13 mouse cellular contexts compared by ENCODE assay signal in the genomic region with DNA sequence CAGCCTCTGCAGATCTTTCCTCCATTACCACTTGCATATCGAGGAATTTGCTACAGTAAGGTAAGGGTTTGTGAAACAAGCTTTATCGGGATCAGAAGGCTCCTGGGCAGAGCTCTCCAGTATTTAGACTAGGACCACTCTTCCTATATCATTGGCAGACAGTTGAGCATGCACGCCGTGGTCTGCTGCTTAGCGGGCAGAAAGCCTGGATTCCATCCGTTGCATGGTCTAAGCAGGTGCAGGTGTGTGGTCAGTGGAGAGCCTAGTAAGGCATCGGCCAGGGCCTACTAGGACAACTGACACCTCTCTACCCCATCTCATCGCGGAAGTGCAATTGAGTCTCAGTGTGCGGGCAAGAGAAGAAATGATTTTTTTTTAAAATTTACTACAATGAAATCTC. TPM values are rescaled to one million over a fixed set of nuclear protein-coding genes. Genes with fewer than 3 reads are reported as not detected.
DNase-seq lines count a peak whose midpoint lies in the region; ATAC-seq lines count a peak whose summit lies in the region.
"Had no signal": no experiment of that assay in that cellular context is flagged by ENCODE, and none has a peak within 500 bp of the region (broad histone marks: within the 10 kb centered on the region; RNA-seq: fewer than 3 reads in every experiment).

No protein-coding gene starts in this region.

- peak overlapping the region; percentile 34; the same call in 1 of the 2 replicates for H3K4me3 ChIP-seq in kidney, embryonic 16.5 days (ENCODE audit: low read length)
- H3K4me3 ChIP-seq in forebrain, embryonic 10.5 days: peak overlapping the region; percentile 32
- H3K4me3 ChIP-seq in hindbrain, embryonic 16.5 days (ENCODE audit: low read length): peak overlapping the region; percentile 15
- H3K4me3 ChIP-seq in neural tube, embryonic 14.5 days (ENCODE audit: low read depth, low read length): no peak overlapping the region

- H3K4me2 ChIP-seq in kidney, embryonic 16.5 days (replicated peaks; ENCODE audit: low read depth, low read length): peak overlapping the region; percentile 44
- H3K4me2 ChIP-seq in hindbrain, embryonic 16.5 days (ENCODE audit: low read length): peak overlapping the region; percentile 49
- peak overlapping the region; percentile 41; the same call in 1 of the 2 replicates for H3K4me2 ChIP-seq in neural tube, embryonic 14.5 days (ENCODE audit: low read depth, low read length)

- no peaks in the 10 kb centered on the region for H3K9me3 ChIP-seq in kidney, embryonic 16.5 days (ENCODE audit: low read length)
- H3K9me3 ChIP-seq in forebrain, embryonic 10.5 days: no peaks in the 10 kb centered on the region
- H3K9me3 ChIP-seq in hindbrain, embryonic 16.5 days (ENCODE audit: control insufficient read depth, low read length): no peaks in the 10 kb centered on the region
- no peaks in the 10 kb centered on the region for H3K9me3 ChIP-seq in neural tube, embryonic 14.5 days (ENCODE audit: control insufficient read depth, low read length)

- WGBS in kidney, embryonic 16.5 days: 13% methylated on average over 10 of the region's 10 CpGs
- WGBS in forebrain, embryonic 10.5 days: 10% methylated on average over 10 of the region's 10 CpGs
- 11% methylated on average over 10 of the region's 10 CpGs for WGBS in hindbrain, embryonic 16.5 days
- 6% methylated on average over 10 of the region's 10 CpGs for WGBS in neural tube, embryonic 14.5 days

- no peak overlapping the region for H3K9ac ChIP-seq in kidney, embryonic 16.5 days (replicated peaks; ENCODE audit: low read length)
- H3K9ac ChIP-seq in hindbrain, embryonic 16.5 days (ENCODE audit: low read depth, low read length): peak overlapping the region; percentile 28
- peak overlapping the region; percentile 35; the same call in 1 of the 2 replicates for H3K9ac ChIP-seq in neural tube, embryonic 14.5 days (replicated peaks; ENCODE audit: low read depth, low read length)

- no peak for DNase-seq in kidney, adult 11 months
- DNase-seq in forebrain, embryonic 10.5 days (ENCODE audit: extremely low spot score, low spot score): no peak
- DNase-seq in cerebellum, postnatal 4 days (ENCODE audit: low spot score in 2 of 2): no peak
- no peak for DNase-seq in Muller cell, postnatal 12 days (ENCODE audit: inconsistent ontology term)
- DNase-seq in cerebellum, adult 11 months: no peak
- DNase-seq: adrenal gland, postnatal 10 days; cerebellum, adult 9-10 months; heart, postnatal 4 days; lung, adult 2 months had no signal

- H3K4me1 ChIP-seq in kidney, embryonic 16.5 days (ENCODE audit: insufficient read depth, low read length): peaks cover 17% of the 10 kb centered on the region
- peaks cover 22% of the 10 kb centered on the region for H3K4me1 ChIP-seq in forebrain, embryonic 10.5 days
- H3K4me1 ChIP-seq in hindbrain, embryonic 16.5 days (ENCODE audit: control insufficient read depth, insufficient read depth, low read depth, low read length): peaks cover 11% of the 10 kb centered on the region
- H3K4me1 ChIP-seq in neural tube, embryonic 14.5 days (ENCODE audit: control insufficient read depth, insufficient read depth, low read length): 0 out of 2 replicates have a peak, but pooled peaks cover 5% of the 10 kb centered on the region

- 0 out of 2 replicates have a peak, but pooled peaks cover 11% of the 10 kb centered on the region for H3K27me3 ChIP-seq in kidney, embryonic 16.5 days (ENCODE audit: insufficient read depth, low read length)
- H3K27me3 ChIP-seq in forebrain, embryonic 10.5 days (ENCODE audit: poor library complexity, severe bottlenecking): peaks cover 100% of the 10 kb centered on the region
- no peaks in the 10 kb centered on the region for H3K27me3 ChIP-seq in hindbrain, embryonic 16.5 days (replicated peaks; ENCODE audit: control insufficient read depth, insufficient read depth, low read length)
- H3K27me3 ChIP-seq in neural tube, embryonic 14.5 days (ENCODE audit: control insufficient read depth, insufficient read depth, low read length): no peaks in the 10 kb centered on the region

- no peak overlapping the region for H3K27ac ChIP-seq in kidney, embryonic 16.5 days (ENCODE audit: low read length)
- H3K27ac ChIP-seq in forebrain, embryonic 10.5 days: no peak overlapping the region
- H3K27ac ChIP-seq in hindbrain, embryonic 16.5 days (ENCODE audit: low read depth, low read length): no peak overlapping the region
- peak overlapping the region; percentile 85 for H3K27ac ChIP-seq in neural tube, embryonic 14.5 days (ENCODE audit: low read depth, low read length)

- peak; percentile 52; the same call in 1 of the 2 replicates for ATAC-seq in kidney, embryonic 16.5 days (ENCODE audit: low FRiP score, low TSS enrichment)
- peak; percentile 73 for ATAC-seq in hindbrain, embryonic 16.5 days
- peak; percentile 66 for ATAC-seq in neural tube, embryonic 14.5 days (ENCODE audit: low read depth)

- no peaks in the 10 kb centered on the region for H3K36me3 ChIP-seq in kidney, embryonic 16.5 days (ENCODE audit: insufficient read depth, low read length)
- H3K36me3 ChIP-seq in forebrain, embryonic 10.5 days (replicated peaks): no peaks in the 10 kb centered on the region
- H3K36me3 ChIP-seq in hindbrain, embryonic 16.5 days (ENCODE audit: control insufficient read depth, insufficient read depth, low read length): no peaks in the 10 kb centered on the region
- H3K36me3 ChIP-seq in neural tube, embryonic 14.5 days (ENCODE audit: control insufficient read depth, insufficient read depth, low read length): no peaks in the 10 kb centered on the region

RNA-seq across cellular contexts. Expression of a gene that starts 41.2 kb away (rescaled TPM):
- polyA plus RNA-seq in kidney, embryonic 16.5 days (2015; fragmentation: Nextera tagmentation; extraction: Ambion mirVana): 0.06 TPM in 1 of 2 replicates, not detected in the other
- 0.10 TPM in 2 replicates for polyA plus RNA-seq in forebrain, embryonic 10.5 days (2016; fragmentation: Nextera tagmentation; extraction: Ambion mirVana)
- 3.1 and 4.0 TPM in 2 replicates for polyA plus RNA-seq in hindbrain, embryonic 16.5 days (2015; fragmentation: Nextera tagmentation; extraction: Ambion mirVana)
- 1.3 and 2.1 TPM in 2 replicates for polyA plus RNA-seq in neural tube, embryonic 14.5 days (2014; fragmentation: Nextera tagmentation; extraction: Ambion mirVana)
- polyA plus RNA-seq: lung, adult 2 months; urinary bladder, adult 2 months had no signal
